Mouse (Mus musculus) CH12.LX (cell line): ENCODE measurements at regions not wholly inside any gene's neighbourhood (a gene's known extent, or its start where the extent isn't known, plus 50 kb on each side); places are given as distances from the start of the nearest gene placed in this dataset.
A peak's percentile ranks its signal among the peaks of the same experiment; 100 is the strongest.

Experiments used
- DNase-seq: peaks from one replicate; pipeline ENCODE4 v3.0.0-alpha.2; 2013; ENCODE audit errors: extremely low read depth
- H3K27ac ChIP-seq: 2 replicates; pipeline ENCODE4 v1.5.1; 2012; ENCODE audit warnings: low read depth, mild to moderate bottlenecking, control low read depth, moderate library complexity; ENCODE audit not compliant: insufficient read depth
- H3K27me3 ChIP-seq: replicated peaks from 2 replicates; pipeline ENCODE3; 2012; ENCODE audit warnings: inconsistent platforms
- H3K36me3 ChIP-seq, 2 experiments: replicated peaks in 1 of 2; 2 replicates each; pipeline versions ENCODE3 to v1.6.1; 2012; ENCODE audit warnings: inconsistent platforms in 1 of 2, low read length in 1 of 2, mild to moderate bottlenecking in 1 of 2, mixed read lengths in 1 of 2, moderate library complexity in 1 of 2; ENCODE audit not compliant: control insufficient read depth in 1 of 2, insufficient read depth in 1 of 2
- H3K4me1 ChIP-seq, 2 experiments: 2 replicates each; pipeline ENCODE4 v1.6.1; 2012; ENCODE audit warnings: inconsistent platforms in 1 of 2, moderate library complexity in 1 of 2; ENCODE audit not compliant: insufficient read depth in 2 of 2, control insufficient read depth in 1 of 2
- H3K4me2 ChIP-seq: 2 replicates; pipeline ENCODE4 v1.6.1; 2012; ENCODE audit warnings: low read depth, mild to moderate bottlenecking, control low read depth; ENCODE audit not compliant: poor library complexity, insufficient read depth, severe bottlenecking
- H3K4me3 ChIP-seq, 3 experiments: fragments of 150-350 bp in 1 of 3; sonication (generic) in 1 of 3; replicated peaks in 1 of 3; 2 replicates each; pipeline versions ENCODE3 to v1.5.1; 2011 to 2012; ENCODE audit warnings: low read depth in 2 of 3, low read length in 2 of 3, mild to moderate bottlenecking in 2 of 3, moderate library complexity in 2 of 3, control low read depth in 1 of 3, improper control_type of control experiment in 1 of 3, inconsistent platforms in 1 of 3, mixed read lengths in 1 of 3; ENCODE audit not compliant: poor library complexity in 1 of 3
- H3K79me2 ChIP-seq: replicated peaks from 2 replicates; pipeline ENCODE4 v1.6.1; 2012; ENCODE audit warnings: mild to moderate bottlenecking, moderate library complexity; ENCODE audit not compliant: control insufficient read depth, poor library complexity, insufficient read depth, severe bottlenecking; ENCODE audit errors: extremely low read depth
- H3K9ac ChIP-seq: 2 replicates; pipeline ENCODE4 v1.6.1; 2012; ENCODE audit warnings: low read depth, mild to moderate bottlenecking, control low read depth, moderate library complexity; ENCODE audit not compliant: insufficient read depth
- H3K9me3 ChIP-seq: replicated peaks from 2 replicates; pipeline ENCODE3; 2012; ENCODE audit warnings: low read length, inconsistent platforms, mixed read lengths
- BHLHE40 ChIP-seq: IDR thresholded peaks from 2 replicates; pipeline ENCODE4 v1.6.1; 2011; ENCODE audit warnings: mild to moderate bottlenecking, low read depth, low read length, improper control_type of control experiment
- CHD1 ChIP-seq: IDR thresholded peaks from 2 replicates; pipeline ENCODE4 v1.6.1; 2012; ENCODE audit warnings: low read depth, low read length, improper control_type of control experiment, inconsistent platforms
- CHD2 ChIP-seq: IDR thresholded peaks from 2 replicates; pipeline ENCODE4 v1.6.1; 2011; ENCODE audit warnings: low read length, improper control_type of control experiment
- CTCF ChIP-seq, 2 experiments: IDR thresholded peaks in 1 of 2; conservative IDR thresholded peaks in 1 of 2; 2 replicates each; pipeline ENCODE4 v1.5.1; 2011 to 2012; ENCODE audit warnings: low read depth in 2 of 2, low read length in 2 of 2, improper control_type of control experiment in 1 of 2, inconsistent platforms in 1 of 2, mild to moderate bottlenecking in 1 of 2, moderate library complexity in 1 of 2
- ELF1 ChIP-seq: IDR thresholded peaks from 2 replicates; pipeline ENCODE4 v1.6.1; 2014; ENCODE audit warnings: low read depth, mild to moderate bottlenecking, inconsistent platforms, low read length, improper control_type of control experiment
- EP300 ChIP-seq: IDR thresholded peaks from 2 replicates; pipeline ENCODE4 v1.6.1; 2011; ENCODE audit warnings: low read length, improper control_type of control experiment
- ETS1 ChIP-seq: conservative IDR thresholded peaks from 2 replicates; pipeline ENCODE4 v1.6.1; 2012; ENCODE audit warnings: low read depth, mild to moderate bottlenecking, inconsistent platforms, low read length, improper control_type of control experiment, moderate library complexity
- GABPA ChIP-seq: IDR thresholded peaks from 2 replicates; pipeline ENCODE4 v1.6.1; 2012; ENCODE audit warnings: low read depth, low read length, improper control_type of control experiment, inconsistent platforms; ENCODE audit not compliant: insufficient replicate concordance
- HCFC1 ChIP-seq: IDR thresholded peaks from 2 replicates; pipeline ENCODE4 v1.6.1; 2012; ENCODE audit warnings: low read depth, mild to moderate bottlenecking, inconsistent platforms, low read length, improper control_type of control experiment
- IRF4 ChIP-seq: IDR thresholded peaks from 2 replicates; pipeline ENCODE4 v1.6.1; 2014; ENCODE audit warnings: low read depth, mild to moderate bottlenecking, inconsistent platforms, low read length, improper control_type of control experiment
- JUN ChIP-seq: IDR thresholded peaks from 2 replicates; pipeline ENCODE4 v1.6.1; 2011; ENCODE audit warnings: low read depth, mild to moderate bottlenecking, low read length, improper control_type of control experiment, moderate library complexity; ENCODE audit not compliant: insufficient read depth
- JUND ChIP-seq: conservative IDR thresholded peaks from 2 replicates; pipeline ENCODE4 v1.6.1; 2011; ENCODE audit warnings: low read depth, low read length, improper control_type of control experiment
- KAT2A ChIP-seq: IDR thresholded peaks from 2 replicates; pipeline ENCODE4 v1.6.1; 2012; ENCODE audit warnings: low read length, improper control_type of control experiment, inconsistent platforms; ENCODE audit not compliant: insufficient replicate concordance
- MAFK ChIP-seq: IDR thresholded peaks from 2 replicates; pipeline ENCODE4 v1.6.1; 2011; ENCODE audit warnings: low read length, improper control_type of control experiment; ENCODE audit not compliant: insufficient replicate concordance
- MAX ChIP-seq: IDR thresholded peaks from 2 replicates; pipeline ENCODE4 v1.6.1; 2011; ENCODE audit warnings: low read length, improper control_type of control experiment
- MAZ ChIP-seq: IDR thresholded peaks from 2 replicates; pipeline ENCODE4 v1.6.1; 2012; ENCODE audit warnings: low read depth, mild to moderate bottlenecking, inconsistent platforms, low read length, improper control_type of control experiment, moderate library complexity
- MEF2A ChIP-seq: IDR thresholded peaks from 2 replicates; pipeline ENCODE4 v1.6.1; 2014; ENCODE audit warnings: low read depth, mild to moderate bottlenecking, inconsistent platforms, low read length, improper control_type of control experiment, borderline replicate concordance
- MXI1 ChIP-seq: IDR thresholded peaks from 2 replicates; pipeline ENCODE4 v1.6.1; 2011; ENCODE audit warnings: mild to moderate bottlenecking, low read depth, low read length, improper control_type of control experiment
- MYC ChIP-seq: IDR thresholded peaks from 2 replicates; pipeline ENCODE4 v1.6.1; 2011; ENCODE audit warnings: low read depth, mild to moderate bottlenecking, improper control_type of control experiment, low read length
- NRF1 ChIP-seq: IDR thresholded peaks from 2 replicates; pipeline ENCODE4 v1.6.1; 2014; ENCODE audit warnings: low read depth, mild to moderate bottlenecking, inconsistent platforms, low read length, improper control_type of control experiment, moderate library complexity
- PAX5 ChIP-seq: IDR thresholded peaks from 2 replicates; pipeline ENCODE4 v1.6.1; 2012; ENCODE audit warnings: low read length, inconsistent platforms, mixed read lengths
- POLR2A ChIP-seq: IDR thresholded peaks from 2 replicates; pipeline ENCODE4 v1.6.1; 2011; ENCODE audit warnings: low read depth, mild to moderate bottlenecking, improper control_type of control experiment, low read length
- RAD21 ChIP-seq: IDR thresholded peaks from 2 replicates; pipeline ENCODE4 v1.6.1; 2011; ENCODE audit warnings: low read depth, mild to moderate bottlenecking, low read length, improper control_type of control experiment, moderate library complexity
- RCOR1 ChIP-seq: conservative IDR thresholded peaks from 2 replicates; pipeline ENCODE4 v1.6.1; 2012; ENCODE audit warnings: low read depth, mild to moderate bottlenecking, inconsistent platforms, low read length, improper control_type of control experiment
- SIN3A ChIP-seq: IDR thresholded peaks from 2 replicates; pipeline ENCODE4 v1.6.1; 2012; ENCODE audit warnings: low read length, improper control_type of control experiment, inconsistent platforms
- SMC3 ChIP-seq: IDR thresholded peaks from 2 replicates; pipeline ENCODE4 v1.6.1; 2011; ENCODE audit warnings: low read depth, low read length, improper control_type of control experiment
- TBP ChIP-seq: conservative IDR thresholded peaks from 2 replicates; pipeline ENCODE4 v1.6.1; 2011; ENCODE audit warnings: low read depth, low read length, improper control_type of control experiment
- TCF12 ChIP-seq: IDR thresholded peaks from 2 replicates; pipeline ENCODE4 v1.6.1; 2014; ENCODE audit warnings: low read depth, mild to moderate bottlenecking, inconsistent platforms, low read length, improper control_type of control experiment
- UBTF ChIP-seq: IDR thresholded peaks from 2 replicates; pipeline ENCODE4 v1.6.1; 2012; ENCODE audit warnings: low read depth, mild to moderate bottlenecking, inconsistent platforms, low read length, improper control_type of control experiment, moderate library complexity
- USF1 ChIP-seq: IDR thresholded peaks from 2 replicates; pipeline ENCODE4 v1.6.1; 2014; ENCODE audit warnings: low read depth, mild to moderate bottlenecking, inconsistent platforms, low read length, improper control_type of control experiment
- USF2 ChIP-seq: conservative IDR thresholded peaks from 2 replicates; pipeline ENCODE4 v1.6.1; 2011; ENCODE audit warnings: low read depth, low read length, improper control_type of control experiment
- ZC3H11A ChIP-seq: IDR thresholded peaks from 2 replicates; pipeline ENCODE4 v1.6.1; 2012; ENCODE audit warnings: low read depth, mild to moderate bottlenecking, inconsistent platforms, low read length, improper control_type of control experiment
- ZKSCAN1 ChIP-seq: IDR thresholded peaks from 2 replicates; pipeline ENCODE4 v1.6.1; 2012; ENCODE audit warnings: low read depth, inconsistent platforms, low read length, improper control_type of control experiment, borderline replicate concordance
- ZMIZ1 ChIP-seq: IDR thresholded peaks from 2 replicates; pipeline ENCODE4 v1.6.1; 2012; ENCODE audit warnings: low read depth, mild to moderate bottlenecking, inconsistent platforms, low read length, improper control_type of control experiment
- ZNF384 ChIP-seq: IDR thresholded peaks from 2 replicates; pipeline ENCODE4 v1.6.1; 2012; ENCODE audit warnings: low read depth, low read length, improper control_type of control experiment, inconsistent platforms
- dilution Hi-C: fragments of 300-500 bp; cut with MboI; formaldehyde crosslinking; loops from 2 replicates; pipeline ENCODE4 v1.14.3; 2020; ENCODE audit warnings: low sequenced_read_pairs; ENCODE audit not compliant: extremely low pct_unique_long_range_greater_than_20kb, extremely low pct_ligation_motif_present
- in situ Hi-C: fragments of 300-500 bp; cut with MboI; formaldehyde crosslinking; loops from 3 replicates; pipeline ENCODE4 v1.14.3; 2019; ENCODE audit warnings: low sequenced_read_pairs, low pct_ligation_motif_present, low pct_unique_long_range_greater_than_20kb, mixed read lengths

- no peaks in the 10 kb centered on the region for H3K4me1 ChIP-seq
- no peaks in the 10 kb centered on the region for H3K36me3 ChIP-seq
- H3K4me3 ChIP-seq: no peak overlapping the region
- in situ Hi-C loops (no loop called here), dilution Hi-C loops (no loop called here)
- no peak overlapping the region for H3K27ac ChIP-seq
- H3K27me3 ChIP-seq: no peaks in the 10 kb centered on the region
- TF ChIP-seq BHLHE40: no peak
- H3K9ac ChIP-seq: no peak overlapping the region
- DNase-seq: no peak
- H3K79me2 ChIP-seq: no peaks in the 10 kb centered on the region
- no peak overlapping the region for H3K4me2 ChIP-seq
- H3K9me3 ChIP-seq: peaks cover 8% of the 10 kb centered on the region
Measured at GRCm38 (mm10) chr3:36387431-36387830, 88.3 kb downstream of the Anxa5 start.

DNA sequence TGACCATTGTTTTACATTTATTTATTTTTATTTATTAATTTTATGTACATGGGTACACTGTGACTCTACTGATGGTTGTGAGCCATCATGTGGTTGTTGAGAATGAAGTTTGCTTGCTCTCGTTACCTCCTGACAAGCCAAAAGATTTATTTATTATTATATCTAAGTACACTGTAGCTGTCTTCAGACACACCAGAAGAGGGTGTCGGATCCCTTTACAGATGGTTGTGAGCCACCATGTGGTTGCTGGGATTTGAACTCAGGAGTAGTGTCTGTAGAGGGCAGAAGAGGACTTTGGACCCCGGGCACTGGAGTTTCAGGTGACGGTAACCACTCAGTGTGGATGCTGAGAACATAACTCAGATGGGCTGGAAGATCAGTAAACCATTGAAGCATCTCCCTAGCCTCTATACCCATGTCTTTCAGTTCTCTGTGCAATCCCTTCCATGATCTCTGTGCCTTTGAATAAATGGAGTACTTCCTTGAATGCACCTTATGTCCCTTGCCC, 92.2 kb downstream of the Anxa5 start:
- Histone ChIP-seq H3K79me2 (no peaks in the 10 kb centered on the region), H3K36me3 (no peaks in the 10 kb centered on the region), H3K4me1 (peaks cover 0 to 18% of the 10 kb centered on the region in 2 experiments; a peak in 2 of 4 replicates), H3K9ac (no peak overlapping the region), H3K9me3 (peaks cover 8% of the 10 kb centered on the region), H3K4me2 (no peak overlapping the region), H3K27ac (no peak overlapping the region), H3K4me3 (no peak overlapping the region), H3K27me3 (no peaks in the 10 kb centered on the region)
- dilution Hi-C loops: no loop called here
- in situ Hi-C loops: loop anchor here (5.0 kb wide), 2 partner anchors 59 to 109 kb away; no protein-coding TSS in a partner anchor
- peak; percentile 27 for DNase-seq
- TF ChIP-seq JUND (no peak), ETS1 (no peak), ZMIZ1 (no peak), KAT2A (no peak), MAZ (no peak), UBTF (no peak), MYC (peak; percentile 78; the same call in 1 of the 2 replicates), MXI1 (no peak), EP300 (no peak), POLR2A (no peak), TCF12 (no peak), SIN3A (no peak), ZKSCAN1 (no peak), CHD2 (no peak), ZNF384 (no peak), HCFC1 (no peak), USF1 (no peak), ZC3H11A (peak; percentile 79), MAX (no peak), USF2 (no peak), GABPA (no peak), ELF1 (no peak), MEF2A (no peak), RAD21 (peak; percentile 77), JUN (no peak), CHD1 (no peak), CTCF (conservative IDR thresholded peaks at IDR 0.05 in 1 of 2, IDR thresholded peaks at IDR 0.05 in 1 of 2; ENCODE audit: low read depth in 2 of 2, low read length in 2 of 2) (peak in 1 of 2 experiments; percentile 84; a peak in 2 of 4 replicates), MAFK (no peak), TBP (no peak), IRF4 (peak; percentile 54), NRF1 (no peak), PAX5 (no peak), RCOR1 (no peak), SMC3 (peak; percentile 85)
